Mouse (Mus musculus) megakaryocyte, adult 5-6 weeks (primary cell): ENCODE measurements at regions not wholly inside any gene's neighbourhood (a gene's known extent, or its start where the extent isn't known, plus 50 kb on each side); places are given as distances from the start of the nearest gene placed in this dataset.

Experiments used
- ATAC-seq: 2 replicates; pipeline ENCODE4 v1.8.0; 2016; ENCODE audit warnings: mild to moderate bottlenecking, inconsistent platforms; ENCODE audit not compliant: poor library complexity, severe bottlenecking

- no peak for ATAC-seq
These were observed 75.9 kb downstream of the Sox14 start for GRCm38 (mm10) chr9:99800076-99800475.

DNA sequence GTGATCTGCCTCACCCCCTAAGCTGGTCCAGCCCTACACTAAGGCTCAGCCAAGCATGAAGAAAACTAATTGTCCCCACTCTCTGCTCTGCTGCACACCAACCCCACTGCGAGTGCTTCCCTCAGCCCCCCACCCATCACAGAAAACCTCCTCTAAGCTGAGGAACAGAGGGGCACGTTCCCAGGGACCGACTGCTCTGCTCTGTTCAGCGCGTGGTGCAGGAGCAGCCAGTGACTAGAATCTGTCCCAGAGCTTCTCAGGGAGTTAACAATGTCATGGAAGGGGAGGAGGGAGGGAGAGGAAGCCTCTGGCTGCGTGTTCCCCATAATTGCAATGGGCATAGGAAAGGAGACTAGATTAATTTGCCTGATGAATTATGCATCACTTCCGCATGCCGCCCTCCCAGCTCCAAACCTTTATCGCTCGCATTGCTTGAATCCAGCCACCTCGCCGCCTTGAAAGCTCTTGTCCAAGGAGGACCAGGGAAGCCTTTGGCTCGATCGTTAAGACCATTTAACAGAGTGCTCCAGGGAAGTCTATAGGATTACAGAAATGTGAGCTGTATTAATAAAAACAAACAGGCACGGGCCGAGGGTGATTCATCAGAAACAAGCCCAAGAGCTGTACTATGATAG is 76.5 kb downstream of the Sox14 start:
- no peak for ATAC-seq

- no peak for ATAC-seq
These were observed 78.8 kb downstream of the Sox14 start for GRCm38 (mm10) chr9:99797066-99797770.

- no peak for ATAC-seq
These were observed 75.6 kb upstream of the Cldn18 start for GRCm38 (mm10) chr9:99792700-99793099.

GRCm38 (mm10) chr9:99786864-99787263 is 69.8 kb upstream of the Cldn18 start:
- peak; percentile 52 for ATAC-seq

DNA sequence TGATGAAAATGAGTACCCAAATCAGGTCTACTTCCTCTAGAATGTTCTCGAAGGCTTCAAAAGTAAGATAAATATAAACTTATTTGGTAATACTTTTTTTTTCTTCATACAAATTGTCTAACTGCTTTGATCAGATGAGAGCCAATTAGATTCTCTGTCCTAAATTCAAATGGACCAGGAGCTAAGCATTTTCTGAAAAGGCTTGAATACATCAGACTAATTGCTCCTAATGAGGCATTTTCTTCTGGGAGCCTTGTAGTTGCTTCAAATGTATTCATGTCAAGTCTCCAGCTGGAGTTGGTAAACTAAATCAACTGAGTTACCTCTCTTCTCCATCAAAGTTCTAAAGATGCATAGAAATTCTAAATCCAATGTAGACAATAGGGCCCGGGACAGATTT is 66.1 kb upstream of the Cldn18 start:
- ATAC-seq, result no peak

DNA sequence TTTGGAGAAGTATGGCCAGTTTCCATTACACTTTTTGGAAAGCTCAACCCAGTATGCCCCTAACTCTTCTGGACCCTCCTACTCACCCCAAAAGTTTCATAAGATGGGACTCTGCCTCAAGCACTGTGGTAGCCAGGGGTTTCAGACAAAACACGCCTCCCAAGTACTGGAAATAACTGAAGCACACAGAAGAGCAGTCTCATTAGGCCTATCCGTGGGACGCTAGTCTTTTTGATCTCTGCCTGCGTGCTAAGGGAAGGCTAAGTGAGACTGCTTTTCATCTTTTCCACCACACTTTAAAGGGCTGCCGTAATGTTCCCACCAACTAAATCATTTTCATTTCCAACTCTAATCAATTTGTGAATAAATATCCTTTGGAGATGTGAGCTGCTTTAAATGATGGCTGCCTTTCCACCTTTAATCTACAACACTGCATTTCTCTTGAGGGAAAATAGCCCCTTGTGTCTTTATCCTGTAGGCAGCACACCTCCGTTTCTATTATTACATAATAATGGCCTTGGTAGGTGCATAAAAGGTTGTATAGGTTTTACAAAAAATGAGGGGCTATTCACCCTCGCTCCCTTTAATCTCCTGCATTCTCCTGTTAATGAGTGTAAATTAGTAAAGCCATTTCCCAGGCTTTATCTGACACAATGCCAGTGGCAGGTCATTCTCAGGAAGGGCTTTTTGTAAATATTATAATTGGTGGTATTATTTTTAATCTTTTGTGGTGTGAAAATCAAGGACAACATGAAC is 65.5 kb upstream of the Cldn18 start:
- no peak for ATAC-seq

DNA sequence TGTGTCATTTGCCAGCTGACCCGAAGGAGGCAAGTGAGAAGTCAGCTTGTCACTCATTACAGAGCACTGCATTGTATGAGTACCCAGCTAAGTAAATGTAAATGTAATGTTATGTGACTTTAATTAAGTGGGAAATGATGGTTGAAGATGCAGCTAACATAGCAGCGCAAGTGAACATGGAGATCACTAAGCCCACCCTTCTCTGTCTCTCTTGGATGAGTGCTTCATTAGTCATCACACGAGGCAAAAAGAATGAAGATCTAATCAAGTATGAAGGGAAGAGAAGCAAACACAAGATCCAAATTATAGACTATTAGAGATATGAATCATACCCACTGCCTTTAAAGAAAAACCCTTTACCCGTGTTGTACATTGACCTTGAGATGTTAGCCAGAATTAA is 61.8 kb upstream of the Cldn18 start:
- no peak for ATAC-seq

- no peak for ATAC-seq
These were observed 53.6 kb upstream of the Cldn18 start for GRCm38 (mm10) chr9:99770696-99771095.
